1 mouse cellular context compared by ENCODE assay signal in genomic region chr11:69712954-69713672, GRCm38 (mm10).
TF ChIP-seq lines count a peak whose summit lies in the region.

No protein-coding gene starts in this region.

TF ChIP-seq in CH12.LX, 34 proteins besides CTCF, POLR2A, EP300 and RAD21 (continued from another document):
- TF ChIP-seq POLR2AphosphoS2 (IDR thresholded peaks at IDR 0.05; ENCODE audit: low read depth, low read length) = no peak
